Mouse (Mus musculus): Measurements from ENCODE around the gene Gm40193.

- no peak for TF ChIP-seq POLR2A (IDR thresholded peaks at IDR 0.05; ENCODE audit: low read depth, low read length)
- no peak for TF ChIP-seq CTCF (IDR thresholded peaks at IDR 0.05; ENCODE audit: borderline replicate concordance, insufficient read depth, low read length)
These were observed 27.8 kb downstream of the Gm40193 start, which contains the start of gene Tm4sf5 for GRCm38 (mm10) chr11:70504970-70505369.
